Mouse (Mus musculus) liver, embryonic 15.5 days (tissue): ENCODE measurements around the gene Gm826. TPM values are rescaled to one million over a fixed set of nuclear protein-coding genes. Genes with fewer than 3 reads are reported as not detected.
A peak's percentile ranks its signal among the peaks of the same experiment; 100 is the strongest.

Source experiments
- ATAC-seq: fragments of 200-750 bp; cut with Nextera tagmentation; 2 replicates; pipeline ENCODE4 v1.8.0; 2017; ENCODE audit warnings: moderate number of reproducible peaks, mild to moderate bottlenecking, moderate library complexity; ENCODE audit not compliant: insufficient read depth
- H3K27ac ChIP-seq: fragments of 300-500 bp; sonication (generic); replicated peaks from 2 replicates; pipeline ENCODE4 v1.5.1; 2015; ENCODE audit warnings: mild to moderate bottlenecking, inconsistent platforms
- H3K27me3 ChIP-seq: fragments of 300-500 bp; sonication (generic); 2 replicates; pipeline ENCODE4 v1.6.1; 2015; ENCODE audit warnings: mild to moderate bottlenecking, inconsistent platforms
- H3K36me3 ChIP-seq: fragments of 300-500 bp; sonication (generic); replicated peaks from 2 replicates; pipeline ENCODE4 v1.6.1; 2015; ENCODE audit warnings: moderate library complexity, mild to moderate bottlenecking, inconsistent platforms
- H3K4me1 ChIP-seq: fragments of 300-500 bp; sonication (generic); replicated peaks from 2 replicates; pipeline ENCODE4 v1.6.1; 2015; ENCODE audit warnings: inconsistent platforms
- H3K4me2 ChIP-seq: fragments of 300-500 bp; sonication (generic); 2 replicates; pipeline ENCODE4 v1.6.1; 2015; ENCODE audit warnings: moderate library complexity, mild to moderate bottlenecking, inconsistent platforms
- H3K4me3 ChIP-seq: fragments of 300-500 bp; sonication (generic); replicated peaks from 2 replicates; pipeline ENCODE4 v1.5.1; 2015; ENCODE audit warnings: mild to moderate bottlenecking, inconsistent platforms
- H3K9ac ChIP-seq: fragments of 300-500 bp; sonication (generic); 2 replicates; pipeline ENCODE4 v1.6.1; 2015; ENCODE audit warnings: moderate library complexity, mild to moderate bottlenecking, inconsistent platforms
- H3K9me3 ChIP-seq: fragments of 300-500 bp; sonication (generic); replicated peaks from 2 replicates; pipeline ENCODE4 v1.6.1; 2016; ENCODE audit warnings: inconsistent platforms
- WGBS: fragments of 180-500 bp; shearing (Covaris S2); methylation state at CpG from one replicate; pipeline ENCODE4 v1.1.7; 2015; ENCODE audit warnings: mixed read lengths; ENCODE audit not compliant: insufficient replicate concordance; 5-methylcytosine and 5-hydroxymethylcytosine counted together
- polyA plus RNA-seq: library from polyadenylated mRNA; unstranded; fragments of >200 nt; fragmentation: Nextera tagmentation; extraction: Ambion mirVana; gene quantifications from 2 replicates; pipeline ENCODE4 v1.2.1, GENCODE M21; 2015

Gm826 gene
- 4.8 and 5.4 TPM in 2 replicates for polyA plus RNA-seq

- no peaks in the 10 kb centered on the region for H3K9me3 ChIP-seq
- H3K4me2 ChIP-seq, result no peak within 1 kb of the TSS
- WGBS, result 51% methylated on average over 4 of the region's 4 CpGs
- no peaks in the 10 kb centered on the region for H3K27me3 ChIP-seq
- H3K4me1 ChIP-seq, result no peaks in the 10 kb centered on the region
- no peak within 1 kb of the TSS for H3K27ac ChIP-seq
- H3K36me3 ChIP-seq, result no peaks in the 10 kb centered on the region
- ATAC-seq, result no peak
- H3K4me3 ChIP-seq, result no peak within 1 kb of the TSS
- no peak within 1 kb of the TSS for H3K9ac ChIP-seq
Observed at GRCm38 (mm10) chr2:160334111-160334661, at the start of gene Gm826. Gene Gm826 (minus strand): TSS chr2:160334162.

- ATAC-seq, result no peak
- Histone ChIP-seq H3K27ac (no peak overlapping the region), H3K4me2 (no peak overlapping the region), H3K4me1 (no peaks in the 10 kb centered on the region), H3K27me3 (no peaks in the 10 kb centered on the region), H3K4me3 (no peak overlapping the region), H3K9ac (no peak overlapping the region), H3K36me3 (no peaks in the 10 kb centered on the region), H3K9me3 (no peaks in the 10 kb centered on the region)
- 37% methylated on average over 3 of the region's 3 CpGs for WGBS
Observed at GRCm38 (mm10) chr2:160383418-160383817, 49.5 kb upstream of the Gm826 start.

GRCm38 (mm10) chr2:160378271-160378670 is 44.3 kb upstream of the Gm826 start:
- Histone ChIP-seq H3K36me3 (no peaks in the 10 kb centered on the region), H3K4me1 (no peaks in the 10 kb centered on the region), H3K27me3 (peaks cover 19% of the 10 kb centered on the region), H3K9ac (no peak overlapping the region), H3K27ac (no peak overlapping the region), H3K4me2 (no peak overlapping the region), H3K9me3 (no peaks in the 10 kb centered on the region), H3K4me3 (no peak overlapping the region)
- ATAC-seq, result no peak
- WGBS, result 33% methylated on average over 4 of the region's 4 CpGs

- H3K27me3 ChIP-seq, result peaks cover 39% of the 10 kb centered on the region
- no peaks in the 10 kb centered on the region for H3K4me1 ChIP-seq
- no peak overlapping the region for H3K27ac ChIP-seq
- H3K4me3 ChIP-seq, result no peak overlapping the region
- 31% methylated on average over 5 of the region's 5 CpGs for WGBS
- H3K9ac ChIP-seq, result no peak overlapping the region
- no peak overlapping the region for H3K4me2 ChIP-seq
- ATAC-seq, result no peak
- H3K9me3 ChIP-seq, result no peaks in the 10 kb centered on the region
- H3K36me3 ChIP-seq, result no peaks in the 10 kb centered on the region
Observed at GRCm38 (mm10) chr2:160376236-160376635, 42.3 kb upstream of the Gm826 start.

- Histone ChIP-seq H3K4me3 (no peak overlapping the region), H3K27me3 (peaks cover 93% of the 10 kb centered on the region), H3K9ac (no peak overlapping the region), H3K4me2 (no peak overlapping the region), H3K36me3 (no peaks in the 10 kb centered on the region), H3K27ac (no peak overlapping the region), H3K4me1 (peaks cover 17% of the 10 kb centered on the region), H3K9me3 (no peaks in the 10 kb centered on the region)
- 5% methylated on average over 25 of the region's 25 CpGs for WGBS
- ATAC-seq, result no peak
Observed at GRCm38 (mm10) chr2:160369653-160370420, 35.9 kb upstream of the Gm826 start.

- peaks cover 100% of the 10 kb centered on the region for H3K27me3 ChIP-seq
- peaks cover 17% of the 10 kb centered on the region for H3K4me1 ChIP-seq
- H3K36me3 ChIP-seq, result no peaks in the 10 kb centered on the region
- H3K9me3 ChIP-seq, result no peaks in the 10 kb centered on the region
- H3K9ac ChIP-seq, result no peak overlapping the region
- H3K4me2 ChIP-seq, result peak overlapping the region; percentile 28
- WGBS, result 2% methylated on average over 52 of the region's 52 CpGs
- no peak overlapping the region for H3K27ac ChIP-seq
- no peak for ATAC-seq
- no peak overlapping the region for H3K4me3 ChIP-seq
Observed at GRCm38 (mm10) chr2:160368422-160369357, 34.7 kb upstream of the Gm826 start.

GRCm38 (mm10) chr2:160367448-160368208 is 33.7 kb upstream of the Gm826 start:
- H3K36me3 ChIP-seq, result no peaks in the 10 kb centered on the region
- H3K4me3 ChIP-seq, result peak overlapping the region; percentile 49
- peak; percentile 19; the same call in 1 of the 2 replicates for ATAC-seq
- WGBS, result under 1% methylated on average over 45 of the region's 45 CpGs
- H3K9me3 ChIP-seq, result no peaks in the 10 kb centered on the region
- H3K9ac ChIP-seq, result no peak overlapping the region
- H3K4me2 ChIP-seq, result peak overlapping the region; percentile 71
- peak overlapping the region; percentile 38; the same call in 1 of the 2 replicates for H3K27ac ChIP-seq
- peaks cover 17% of the 10 kb centered on the region for H3K4me1 ChIP-seq
- peaks cover 99% of the 10 kb centered on the region for H3K27me3 ChIP-seq

GRCm38 (mm10) chr2:160366980-160367338 is 33.0 kb upstream of the Gm826 start, which contains the start of gene Mafb:
Gene Mafb (minus strand): TSS chr2:160367065.
- H3K36me3 ChIP-seq, result no peaks in the 10 kb centered on the region
- peaks cover 99% of the 10 kb centered on the region for H3K27me3 ChIP-seq
- peak within 1 kb of the TSS; percentile 71 for H3K4me2 ChIP-seq
- WGBS, result under 1% methylated on average over 37 of the region's 37 CpGs
- ATAC-seq, result peak; percentile 86
- peaks cover 17% of the 10 kb centered on the region for H3K4me1 ChIP-seq
- H3K9me3 ChIP-seq, result no peaks in the 10 kb centered on the region
- H3K4me3 ChIP-seq, result peak within 1 kb of the TSS; percentile 49
- H3K27ac ChIP-seq, result peak within 1 kb of the TSS; percentile 38; the same call in 1 of the 2 replicates
- peak within 1 kb of the TSS; percentile 30; the same call in 1 of the 2 replicates for H3K9ac ChIP-seq

- Histone ChIP-seq H3K27ac (no peak overlapping the region), H3K36me3 (no peaks in the 10 kb centered on the region), H3K4me3 (peak overlapping the region; percentile 49), H3K4me2 (peak overlapping the region; percentile 71), H3K9ac (peak overlapping the region; percentile 30; the same call in 1 of the 2 replicates), H3K9me3 (no peaks in the 10 kb centered on the region), H3K4me1 (peaks cover 17% of the 10 kb centered on the region), H3K27me3 (peaks cover 99% of the 10 kb centered on the region)
- ATAC-seq, result peak; percentile 36
- WGBS, result 1% methylated on average over 95 of the region's 95 CpGs
Observed at GRCm38 (mm10) chr2:160366111-160366979, 32.4 kb upstream of the Gm826 start.
